Mouse (Mus musculus) Patski (cell line): ENCODE data around the gene Rps6kb2. TPM values are rescaled to one million over a fixed set of nuclear protein-coding genes. Genes with fewer than 3 reads are reported as not detected.
A peak's percentile ranks its signal among the peaks of the same experiment; 100 is the strongest.
"Not testable (repeated sequence)": the region's sequence is repeated elsewhere in the genome, so short reads cannot be mapped to it uniquely, and the experiment has no call there.

Experiments used
- ATAC-seq: fragments of 100-300 bp; one replicate; pipeline ENCODE4 v1.8.0; 2021
- CTCF ChIA-PET: fragments of 350-600 bp; sonication (Branson Sonifier 250); formaldehyde crosslinking; loops from one replicate; lab custom pipeline; 2022; ENCODE audit warnings: inconsistent platforms; lab: Charles Lee
- POLR2A ChIA-PET: fragments of 350-600 bp; sonication (Branson Sonifier 250); formaldehyde crosslinking; loops from one replicate; lab custom pipeline; 2022; ENCODE audit warnings: antibody characterized with exemption, inconsistent platforms; lab: Charles Lee
- DNase-seq: peaks from one replicate; pipeline ENCODE4 v3.0.0-alpha.2; 2011; ENCODE audit warnings: low read depth, low spot score
- H3K27me3 ChIP-seq: fragments of 371-371 bp; one replicate; pipeline ENCODE4 v1.5.1; 2021
- CTCF ChIP-seq: fragments of 100-300 bp; IDR thresholded peaks from one replicate; pipeline ENCODE4 v1.5.1; 2021
- in situ Hi-C: fragments of 300-500 bp; cut with MboI; formaldehyde crosslinking; loops from 3 replicates; pipeline ENCODE4 v1.11.1; 2018; ENCODE audit warnings: low pct_unique_long_range_greater_than_20kb, mixed read lengths
- polyA plus RNA-seq: library from polyadenylated mRNA; unstranded; gene quantifications from one replicate; pipeline ENCODE4 v1.2.3, GENCODE M21; 2021

Gene Rps6kb2
- polyA plus RNA-seq, 1 experiment from 2014 or later = 43.0 TPM

DNA sequence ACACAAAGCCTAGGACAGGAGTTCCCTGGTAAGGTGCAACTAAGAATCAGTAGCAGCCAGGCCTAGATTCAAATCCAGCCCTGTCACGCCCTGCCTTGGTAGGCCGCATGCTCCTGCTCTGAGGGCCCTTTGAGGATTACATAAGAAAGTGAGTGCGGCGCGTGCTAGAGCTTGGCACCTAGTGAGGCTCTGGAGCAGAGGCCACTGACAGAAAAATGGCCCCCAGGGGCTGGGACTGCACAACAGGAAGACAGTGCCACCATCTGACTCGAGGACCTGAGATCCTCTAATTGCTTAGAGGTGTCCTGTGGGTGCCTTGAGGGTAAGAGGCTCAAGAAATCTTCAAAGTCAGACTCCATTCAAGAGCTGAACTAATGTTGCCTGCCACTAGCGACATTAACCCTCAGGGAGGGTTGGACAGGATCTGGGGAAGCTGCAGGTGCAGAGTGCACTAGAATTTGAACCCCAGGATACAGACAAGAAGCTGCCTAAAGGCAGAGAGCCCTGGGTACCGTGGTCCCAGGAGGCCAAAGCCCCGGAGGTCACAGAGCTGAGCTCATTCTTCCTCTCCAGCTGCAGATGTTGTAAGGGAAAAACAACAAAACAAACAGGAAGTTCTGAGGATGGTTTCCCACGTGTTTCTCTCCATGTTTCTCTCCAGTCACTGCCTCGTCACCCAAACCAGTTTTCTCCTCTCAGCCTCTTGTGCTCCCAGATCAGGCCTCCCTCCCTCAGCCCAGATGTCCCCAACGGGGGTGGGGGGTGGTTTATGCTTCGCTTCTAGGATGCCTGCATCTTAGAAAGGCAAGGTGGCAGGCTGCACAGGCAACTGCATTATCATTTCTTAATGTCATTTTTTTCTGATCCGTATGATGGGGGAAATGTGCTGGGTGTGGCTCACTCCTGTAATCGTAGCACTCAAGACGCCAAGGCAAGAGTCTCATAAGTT, 18.3 kb downstream of the Rps6kb2 start:
- in situ Hi-C loops = no loop called here
- no peak for DNase-seq
- ChIA-PET CTCF (no interaction called here), POLR2A (no interaction called here)
- H3K27me3 ChIP-seq = no peaks in the 10 kb centered on the region
- no peak for TF ChIP-seq CTCF
- ATAC-seq = no peak

DNA sequence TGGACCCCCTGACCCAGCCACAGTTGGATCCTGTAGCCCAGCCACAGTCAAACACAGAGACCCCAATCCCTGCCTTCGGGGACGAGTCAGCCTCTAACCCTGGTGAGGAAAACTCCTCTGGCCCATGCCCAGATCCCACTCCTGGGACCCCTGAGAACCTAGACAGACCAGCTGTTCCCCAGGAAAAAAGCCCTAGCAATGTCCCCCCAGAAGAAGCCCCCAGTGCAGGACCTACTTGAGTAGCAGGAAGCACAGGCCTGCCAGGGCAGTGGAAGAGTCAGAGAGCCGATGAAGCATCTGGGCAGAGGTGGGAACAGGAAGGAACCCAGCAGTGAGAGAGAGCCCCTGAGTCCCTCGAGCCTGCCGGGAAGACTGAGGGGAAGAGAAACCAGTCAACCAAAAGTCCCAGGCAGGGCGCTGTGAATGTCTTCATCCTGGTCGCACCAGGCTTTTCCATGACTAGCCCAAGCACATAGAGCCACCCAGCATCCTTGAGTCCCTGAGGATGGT, 19.3 kb downstream of the Rps6kb2 start, which contains the start of gene Cabp4:
Gene Cabp4, minus strand, starts transcription at position 275 of the 510 bp plus-strand sequence.
- no peaks in the 10 kb centered on the region for H3K27me3 ChIP-seq
- POLR2A ChIA-PET = no interaction called here
- in situ Hi-C loops = no loop called here
- TF ChIP-seq CTCF = no peak
- CTCF ChIA-PET = interaction anchor here (1.5 kb wide), 1 partner anchor 19 kb away, joined by 7 read pairs; the partner anchor contains the start of gene Aip
- ATAC-seq = no peak
- DNase-seq = no peak

DNA sequence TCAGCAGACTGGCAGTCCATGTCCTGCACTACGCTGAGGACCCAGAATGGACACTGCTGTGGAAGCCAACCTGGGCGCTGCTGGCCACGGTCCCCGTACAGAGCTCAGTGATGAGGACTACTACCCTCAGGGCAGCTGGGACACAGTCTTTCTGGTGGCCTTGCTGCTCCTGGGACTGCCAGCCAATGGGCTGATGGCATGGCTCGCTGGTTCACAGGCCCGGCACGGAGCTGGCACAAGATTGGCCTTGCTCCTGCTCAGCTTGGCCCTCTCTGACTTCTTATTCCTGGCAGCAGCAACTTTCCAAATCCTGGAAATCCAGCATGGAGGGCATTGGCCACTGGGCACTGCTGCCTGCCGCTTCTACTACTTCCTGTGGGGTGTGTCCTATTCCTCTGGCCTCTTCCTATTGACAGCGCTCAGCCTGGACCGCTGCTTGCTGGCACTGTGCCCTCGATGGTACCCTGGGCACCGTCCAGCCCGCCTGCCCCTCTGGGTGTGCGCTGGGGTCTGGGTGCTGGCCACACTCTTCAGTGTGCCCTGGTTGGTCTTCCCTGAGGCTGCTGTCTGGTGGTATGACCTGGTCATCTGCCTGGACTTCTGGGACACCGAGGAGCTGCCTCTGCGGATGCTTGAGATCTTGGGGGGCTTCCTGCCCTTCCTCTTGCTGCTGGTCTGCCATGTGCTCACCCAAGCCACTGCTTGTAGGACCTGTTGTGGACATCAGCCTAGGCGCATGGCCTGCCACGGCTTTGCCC, 20.6 kb downstream of the Rps6kb2 start:
- DNase-seq (no peak), ATAC-seq (no peak)
- CTCF ChIA-PET = interaction anchor here (1.2 to 1.7 kb wide), 3 partner anchors 10 to 19 kb away, joined by 3 to 7 read pairs (median 3); partner anchors contain the start of gene Aip
- no peaks in the 10 kb centered on the region for H3K27me3 ChIP-seq
- TF ChIP-seq CTCF = no peak
- in situ Hi-C loops = no loop called here
- POLR2A ChIA-PET = interaction anchor here (0.6 kb wide), 1 partner anchor 113 kb away, joined by 3 read pairs; no protein-coding TSS in a partner anchor

DNA sequence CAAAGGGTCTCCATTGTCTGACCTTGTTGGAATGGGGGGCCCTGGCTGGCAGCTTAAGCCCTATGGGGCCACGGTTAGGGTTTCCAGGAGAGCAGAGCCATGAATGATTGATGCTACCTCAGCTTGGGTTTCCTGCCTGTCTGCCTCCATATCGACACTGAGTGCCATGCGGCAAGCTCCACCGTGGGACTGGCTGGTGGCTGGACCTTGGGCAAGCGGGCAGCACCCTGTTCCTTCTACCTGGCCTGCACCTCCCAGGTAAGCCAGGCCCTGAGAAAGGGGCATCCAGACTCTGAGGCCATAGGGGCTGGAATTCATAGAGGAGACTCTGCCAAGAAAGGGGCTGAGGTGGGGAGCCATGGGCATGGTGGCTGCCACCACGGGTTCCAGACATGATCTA, 23.0 kb downstream of the Rps6kb2 start:
- POLR2A ChIA-PET = interaction anchor here (0.6 kb wide), 1 partner anchor 21 kb away, joined by 3 read pairs; no protein-coding TSS in a partner anchor
- in situ Hi-C loops = no loop called here

DNA sequence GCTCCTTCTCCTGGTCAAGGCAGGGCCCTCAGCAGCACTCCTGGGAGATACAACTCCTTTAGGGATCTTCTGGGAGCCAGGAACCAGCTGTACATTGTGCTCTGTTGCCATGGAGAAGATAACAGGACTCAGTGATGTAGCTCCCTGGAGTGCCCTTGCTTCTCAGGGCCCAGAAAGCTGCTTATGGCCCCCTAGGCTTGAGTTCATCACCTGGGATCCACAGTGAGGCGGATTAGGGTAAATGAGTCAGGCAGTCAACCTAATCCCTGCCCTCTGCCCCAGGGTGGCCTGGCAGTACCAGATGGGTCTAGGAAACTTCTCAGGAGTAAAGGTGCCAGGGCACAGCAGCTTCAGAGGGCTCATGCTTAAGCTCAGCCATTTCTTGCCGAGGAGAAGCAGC, 23.7 kb downstream of the Rps6kb2 start, which contains the start of gene Gpr152:
Gene Gpr152, plus strand, starts transcription at position 342 of the 400 bp plus-strand sequence.
- no peak for ATAC-seq
- POLR2A ChIA-PET = interaction anchor here (0.6 to 1.6 kb wide), 2 partner anchors 8 to 21 kb away, joined by 3 to 4 read pairs; no protein-coding TSS in a partner anchor
- no peak for TF ChIP-seq CTCF
- H3K27me3 ChIP-seq = no peaks in the 10 kb centered on the region
- CTCF ChIA-PET = no interaction called here
- DNase-seq = no peak
- in situ Hi-C loops = no loop called here

More for the DNA sequence above, 23.0 kb downstream of the Rps6kb2 start:
- H3K27me3 ChIP-seq = no peaks in the 10 kb centered on the region
- DNase-seq = no peak
- TF ChIP-seq CTCF = no peak
- no peak for ATAC-seq
- CTCF ChIA-PET = interaction anchor here (1.2 to 1.5 kb wide), 2 partner anchors 14 to 20 kb away, joined by 3 read pairs; no protein-coding TSS in a partner anchor

DNA sequence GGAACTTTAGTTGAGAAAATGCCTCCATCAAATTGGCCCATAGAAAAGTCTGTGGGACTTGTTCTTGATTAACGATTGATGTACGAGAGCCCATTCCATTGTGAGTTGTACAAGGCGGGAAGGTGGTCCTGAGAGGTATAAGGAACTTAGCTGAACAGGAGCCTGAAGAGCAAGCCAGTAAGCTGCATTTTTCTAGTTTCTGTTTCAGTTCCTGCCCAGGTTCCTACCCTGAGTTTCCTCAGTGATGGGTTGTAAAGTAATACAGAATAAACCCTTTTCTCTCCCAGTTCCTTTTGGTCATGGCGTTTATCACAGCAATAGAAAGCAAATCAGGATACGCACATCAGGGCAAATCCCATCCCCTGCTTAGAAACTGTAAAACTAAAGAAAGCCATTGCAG, 25.2 kb downstream of the Rps6kb2 start:
- DNase-seq (no peak), ATAC-seq (no peak)
- ChIA-PET POLR2A (no interaction called here), CTCF (interaction anchor here (1.1 to 1.5 kb wide), 2 partner anchors 68 to 119 kb away, joined by 3 read pairs; no protein-coding TSS in a partner anchor)
- in situ Hi-C loops = no loop called here
- H3K27me3 ChIP-seq = no peaks in the 10 kb centered on the region
- no peak for TF ChIP-seq CTCF

DNA sequence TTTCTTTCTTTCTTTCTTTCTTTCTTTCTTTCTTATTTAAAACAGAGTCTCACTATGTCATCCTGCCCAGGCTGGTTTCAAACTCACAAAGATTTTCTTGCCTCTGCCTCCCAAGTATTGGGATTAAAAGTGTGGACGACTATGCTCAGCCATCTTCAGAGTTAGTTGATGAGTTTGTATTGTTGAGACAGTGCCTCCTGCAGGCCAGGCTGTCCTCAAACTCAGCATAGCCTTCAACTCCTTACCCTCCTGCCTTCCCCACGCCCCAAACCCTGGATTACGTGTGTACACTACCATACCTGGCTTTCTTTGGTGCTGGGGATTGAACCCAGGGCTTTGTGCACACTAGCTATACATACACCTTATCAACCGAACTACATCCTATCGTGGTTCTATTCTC, 26.7 kb downstream of the Rps6kb2 start:
- in situ Hi-C loops = no loop called here
- POLR2A ChIA-PET = no interaction called here
- no peak for ATAC-seq
- CTCF ChIA-PET = interaction anchor here (1.0 to 1.2 kb wide), 2 partner anchors 11 to 38 kb away, joined by 3 read pairs; no protein-coding TSS in a partner anchor
- no peak for TF ChIP-seq CTCF
- H3K27me3 ChIP-seq = no peaks in the 10 kb centered on the region
- no peak for DNase-seq

DNA sequence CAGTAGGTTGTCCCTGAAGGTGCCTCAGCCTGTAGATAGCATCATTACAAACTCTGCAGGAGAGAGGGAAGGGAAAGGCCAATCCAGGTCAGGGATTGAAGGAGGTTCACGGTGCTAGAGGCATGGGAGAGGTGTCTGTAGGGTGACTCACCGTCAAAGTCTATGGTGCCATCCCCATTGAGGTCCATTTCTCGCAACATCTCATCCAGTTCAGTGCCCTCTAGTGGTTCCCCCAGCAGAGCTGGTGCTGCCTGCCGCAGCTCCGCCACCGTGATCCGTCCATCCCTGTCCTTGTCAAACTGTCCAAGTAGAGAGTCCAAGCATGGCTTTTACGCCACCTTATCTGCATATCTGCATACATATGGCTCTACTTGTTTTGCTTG, 27.2 kb downstream of the Rps6kb2 start:
- DNase-seq, POLR2A ChIA-PET, in situ Hi-C loops, H3K27me3 ChIP-seq: not testable (repeated sequence)
- CTCF ChIA-PET = interaction anchor here (1.2 kb wide), 1 partner anchor 11 kb away, joined by 3 read pairs; no protein-coding TSS in a partner anchor
- peak; percentile 29 for ATAC-seq

DNA sequence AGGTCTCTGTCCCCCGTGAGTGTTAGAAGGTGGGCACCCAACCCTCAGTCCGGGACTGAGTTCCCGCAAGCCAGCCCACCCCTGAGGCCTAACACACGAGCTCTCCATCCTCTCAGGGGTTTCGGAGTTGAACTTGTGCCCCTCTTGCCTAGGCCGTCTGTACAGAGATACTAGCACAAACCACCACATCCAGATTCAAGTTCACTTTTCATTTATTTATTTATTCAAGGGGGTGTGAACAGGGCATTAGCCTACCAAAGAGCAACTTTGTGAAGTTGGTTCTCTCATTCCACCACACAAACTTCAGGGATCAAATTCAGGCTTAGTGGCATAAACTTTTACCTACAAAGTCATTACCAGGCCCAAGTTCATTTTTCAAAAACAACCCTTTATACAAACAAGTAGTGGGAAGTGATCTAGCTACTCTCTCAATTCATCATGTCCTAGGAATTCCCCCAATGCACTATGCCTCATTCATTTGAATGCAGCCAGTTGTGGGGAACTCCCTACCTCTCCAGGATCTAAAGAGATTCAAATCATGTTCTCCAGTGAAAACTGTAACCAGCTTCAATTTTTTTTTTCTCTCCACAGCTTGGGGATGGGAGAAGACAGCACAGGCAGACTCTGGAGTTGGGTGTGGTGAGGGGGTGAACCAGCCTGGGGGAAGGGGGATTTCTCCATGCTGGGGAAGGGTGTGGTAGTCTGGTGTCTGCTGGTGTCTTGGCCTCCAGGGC, 27.8 kb downstream of the Rps6kb2 start:
- POLR2A ChIA-PET = interaction anchor here (0.9 kb wide), 1 partner anchor 9 kb away, joined by 3 read pairs; no protein-coding TSS in a partner anchor
- CTCF ChIA-PET, in situ Hi-C loops, DNase-seq, H3K27me3 ChIP-seq: not testable (repeated sequence)
- ATAC-seq = peak; percentile 2
